Mouse (Mus musculus): ENCODE measurements around the gene Vmn2r95. TPM values are rescaled to one million over a fixed set of nuclear protein-coding genes. Genes with fewer than 3 reads are reported as not detected.
"Not testable (repeated sequence)": the region's sequence is repeated elsewhere in the genome, so short reads cannot be mapped to it uniquely, and the experiment has no call there.

The Vmn2r95 gene
- not detected in 2 replicates for polyA plus RNA-seq (2014; fragmentation: Nextera tagmentation; extraction: Ambion mirVana)

DNA sequence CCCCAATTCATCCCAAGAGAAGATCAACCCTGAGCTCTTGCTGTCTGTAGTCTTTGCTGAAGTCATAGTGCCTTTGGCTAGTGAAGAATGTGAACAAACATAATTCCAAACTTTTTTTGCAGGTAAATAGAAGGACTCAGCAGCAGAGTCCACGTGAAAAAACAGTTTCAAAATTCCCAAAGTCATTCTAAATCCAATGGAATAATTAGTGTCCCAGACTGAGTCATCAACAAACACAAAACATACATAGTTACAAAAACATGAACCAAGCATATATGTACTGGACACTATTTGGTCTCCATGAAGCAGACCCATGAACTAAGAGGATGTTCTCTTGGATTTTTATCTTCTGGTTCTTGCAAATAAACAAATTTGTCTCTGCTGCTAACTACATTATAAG lies at the start of gene Vmn2r95:
Vmn2r95 (plus strand) TSS at position 301 of the 400 bp plus-strand sequence.
- Histone ChIP-seq H3K9me3 (ENCODE audit: control insufficient read depth, low read length) (0 out of 2 replicates have a peak, but pooled peaks cover 3% of the 10 kb centered on the region), H3K36me3 (ENCODE audit: control insufficient read depth, insufficient read depth, low read length) (no peaks in the 10 kb centered on the region), H3K27ac (ENCODE audit: low read depth, low read length) (no peak within 1 kb of the TSS), H3K9ac (replicated peaks; ENCODE audit: low read depth, low read length) (no peak within 1 kb of the TSS), H3K4me3 (ENCODE audit: low read depth, low read length) (no peak within 1 kb of the TSS), H3K4me1 (ENCODE audit: control insufficient read depth, insufficient read depth, low read length) (no peaks in the 10 kb centered on the region), H3K4me2 (ENCODE audit: low read depth, low read length) (no peak within 1 kb of the TSS), H3K27me3 (ENCODE audit: control insufficient read depth, insufficient read depth, low read length) (no peaks in the 10 kb centered on the region)
- WGBS: 33% methylated on average over 1 of the region's 1 CpGs
- no peak for ATAC-seq (ENCODE audit: low read depth)

DNA sequence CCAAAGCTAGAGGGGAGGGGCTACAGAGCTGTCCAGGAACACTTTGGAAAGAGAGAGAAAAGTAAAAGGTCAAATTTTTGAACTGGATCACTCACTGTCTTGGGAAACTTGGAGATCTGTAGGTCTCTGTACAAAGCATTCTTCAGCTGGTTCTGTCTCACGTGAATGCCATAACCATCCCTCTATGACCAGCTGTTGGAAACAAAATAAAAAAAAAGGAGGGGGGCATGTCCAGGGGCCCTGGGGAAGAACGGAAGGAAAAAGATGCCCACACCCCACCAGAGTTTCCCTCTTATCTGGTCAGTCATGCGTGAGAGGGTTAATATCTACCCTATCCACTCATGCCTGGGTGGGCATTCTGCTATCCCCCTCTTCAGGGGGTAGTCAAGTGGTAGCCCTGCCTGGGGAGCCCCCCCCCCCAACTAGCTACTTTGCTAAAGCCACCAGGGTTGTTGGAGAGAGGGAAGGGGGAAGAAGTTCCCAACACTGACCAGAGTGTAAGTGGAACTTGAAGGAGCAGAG lies 31.8 kb downstream of the Vmn2r95 start:
- no peaks in the 10 kb centered on the region for H3K36me3 ChIP-seq (ENCODE audit: control insufficient read depth, insufficient read depth, low read length)
- no peak for ATAC-seq (ENCODE audit: low read depth)
- no peaks in the 10 kb centered on the region for H3K4me1 ChIP-seq (ENCODE audit: control insufficient read depth, insufficient read depth, low read length)
- no peak overlapping the region for H3K4me3 ChIP-seq (ENCODE audit: low read depth, low read length)
- 79% methylated on average over 3 of the region's 3 CpGs for WGBS
- no peaks in the 10 kb centered on the region for H3K27me3 ChIP-seq (ENCODE audit: control insufficient read depth, insufficient read depth, low read length)
- no peaks in the 10 kb centered on the region for H3K9me3 ChIP-seq (ENCODE audit: control insufficient read depth, low read length)
- H3K27ac ChIP-seq (ENCODE audit: low read depth, low read length): no peak overlapping the region
- H3K4me2 ChIP-seq (ENCODE audit: low read depth, low read length): no peak overlapping the region
- H3K9ac ChIP-seq (replicated peaks; ENCODE audit: low read depth, low read length): no peak overlapping the region

DNA sequence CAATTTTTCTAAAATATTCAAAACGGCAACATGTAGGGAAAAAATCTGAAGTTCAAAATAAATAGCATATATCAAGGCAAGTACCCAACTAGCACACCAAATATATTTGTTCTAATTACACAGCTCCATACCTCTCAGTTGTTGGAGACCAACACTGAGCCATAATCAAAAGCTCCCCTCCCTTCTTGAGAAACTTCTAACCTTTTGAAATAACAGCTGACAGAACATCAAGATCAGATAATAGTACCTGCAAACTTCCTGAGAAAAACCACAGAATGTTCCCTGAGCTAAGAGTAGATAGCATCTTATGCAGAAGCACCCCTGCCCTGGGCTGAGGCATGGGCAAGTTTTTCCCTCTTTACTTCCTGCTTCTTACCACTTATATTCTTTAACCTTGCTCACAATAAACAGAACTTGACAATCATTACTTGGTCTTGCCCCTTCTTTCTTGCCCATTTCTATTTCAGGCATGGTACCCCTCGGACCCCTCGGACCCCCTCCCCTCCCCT lies 34.3 kb downstream of the Vmn2r95 start:
- not testable (repeated sequence) for H3K4me3 ChIP-seq (ENCODE audit: low read depth, low read length); H3K9ac ChIP-seq (replicated peaks; ENCODE audit: low read depth, low read length); ATAC-seq (ENCODE audit: low read depth); H3K9me3 ChIP-seq (ENCODE audit: control insufficient read depth, low read length); H3K36me3 ChIP-seq (ENCODE audit: control insufficient read depth, insufficient read depth, low read length); H3K27ac ChIP-seq (ENCODE audit: low read depth, low read length); H3K4me2 ChIP-seq (ENCODE audit: low read depth, low read length); H3K4me1 ChIP-seq (ENCODE audit: control insufficient read depth, insufficient read depth, low read length); H3K27me3 ChIP-seq (ENCODE audit: control insufficient read depth, insufficient read depth, low read length)
- 93% methylated on average over 3 of the region's 3 CpGs for WGBS

DNA sequence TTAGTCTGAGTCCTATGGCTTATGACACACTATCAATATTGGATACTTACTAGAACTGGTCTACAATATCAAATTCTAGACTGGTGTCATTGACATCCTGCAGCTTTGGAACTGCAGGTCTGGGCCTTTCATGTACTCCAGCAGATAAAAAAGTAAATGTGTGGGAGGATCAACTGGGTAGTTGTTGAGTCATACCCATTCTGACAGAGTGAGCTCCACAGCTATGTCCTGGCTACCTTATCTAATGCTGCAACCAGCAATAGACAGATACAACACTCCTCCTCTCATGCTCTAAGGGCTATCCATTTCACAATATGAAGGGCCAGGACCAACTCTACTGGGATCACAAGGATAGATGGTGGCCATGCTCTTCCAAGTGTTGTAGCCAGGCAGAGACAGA lies 38.8 kb downstream of the Vmn2r95 start:
- Histone ChIP-seq H3K4me1 (ENCODE audit: control insufficient read depth, insufficient read depth, low read length) (no peaks in the 10 kb centered on the region), H3K4me2 (ENCODE audit: low read depth, low read length) (no peak overlapping the region), H3K4me3 (ENCODE audit: low read depth, low read length) (no peak overlapping the region), H3K27ac (ENCODE audit: low read depth, low read length) (no peak overlapping the region), H3K27me3 (ENCODE audit: control insufficient read depth, insufficient read depth, low read length) (no peaks in the 10 kb centered on the region), H3K36me3 (ENCODE audit: control insufficient read depth, insufficient read depth, low read length) (no peaks in the 10 kb centered on the region), H3K9ac (replicated peaks; ENCODE audit: low read depth, low read length) (no peak overlapping the region), H3K9me3 (ENCODE audit: control insufficient read depth, low read length) (peaks cover 4% of the 10 kb centered on the region; the same call in 1 of the 2 replicates)
- no peak for ATAC-seq (ENCODE audit: low read depth)

DNA sequence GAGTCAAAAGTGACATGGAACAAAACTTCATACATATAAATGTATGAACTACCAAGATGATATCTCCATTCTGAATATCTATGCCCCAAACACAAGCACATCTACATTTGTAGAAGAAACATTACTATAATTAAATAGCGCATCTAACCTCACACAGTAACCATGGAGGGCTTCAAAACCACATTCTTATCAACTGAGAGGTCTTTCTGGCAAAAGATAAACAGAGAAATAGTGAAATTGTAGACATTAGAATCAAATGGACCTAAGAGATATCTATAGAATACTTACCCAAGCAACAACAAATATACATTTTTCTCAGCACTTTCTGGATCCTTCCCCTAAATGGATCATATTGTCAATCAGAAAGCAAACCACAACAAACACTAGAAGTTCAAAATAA lies 56.0 kb downstream of the Vmn2r95 start:
- no peak overlapping the region for H3K4me2 ChIP-seq (ENCODE audit: low read depth, low read length)
- H3K9me3 ChIP-seq (ENCODE audit: control insufficient read depth, low read length): no peaks in the 10 kb centered on the region
- 71% methylated on average over 1 of the region's 1 CpGs for WGBS
- no peaks in the 10 kb centered on the region for H3K36me3 ChIP-seq (ENCODE audit: control insufficient read depth, insufficient read depth, low read length)
- no peak overlapping the region for H3K4me3 ChIP-seq (ENCODE audit: low read depth, low read length)
- no peaks in the 10 kb centered on the region for H3K27me3 ChIP-seq (ENCODE audit: control insufficient read depth, insufficient read depth, low read length)
- ATAC-seq (ENCODE audit: low read depth): no peak
- H3K27ac ChIP-seq (ENCODE audit: low read depth, low read length): no peak overlapping the region
- H3K9ac ChIP-seq (replicated peaks; ENCODE audit: low read depth, low read length): no peak overlapping the region
- H3K4me1 ChIP-seq (ENCODE audit: control insufficient read depth, insufficient read depth, low read length): no peaks in the 10 kb centered on the region

Other genes starting within 250 kb of the Vmn2r95 start
- gene Vmn2r94, start 146.3 kb upstream of the Vmn2r95 start, polyA plus RNA-seq (2014; fragmentation: Nextera tagmentation; extraction: Ambion mirVana): not detected in 2 replicates
- gene Vmn2r93, start 126.0 kb upstream of the Vmn2r95 start, polyA plus RNA-seq (2014; fragmentation: Nextera tagmentation; extraction: Ambion mirVana): not detected in 2 replicates
- not detected in 2 replicates for gene Vmn2r96, start 149.1 kb downstream of the Vmn2r95 start, polyA plus RNA-seq (2014; fragmentation: Nextera tagmentation; extraction: Ambion mirVana)

All from neural tube, embryonic 14.5 days (tissue).